Mouse (Mus musculus) heart, postnatal 0 days (tissue): ENCODE measurements around the gene Gtf2ird1.

Experiments
- CTCF ChIP-seq: IDR thresholded peaks from 2 replicates; pipeline ENCODE4 v1.5.1; 2016; ENCODE audit warnings: antibody characterized with exemption, control low read depth, low read depth
- EP300 ChIP-seq: IDR thresholded peaks from 2 replicates; pipeline ENCODE4 v1.6.1; 2016; ENCODE audit warnings: antibody characterized with exemption, low read depth

DNA sequence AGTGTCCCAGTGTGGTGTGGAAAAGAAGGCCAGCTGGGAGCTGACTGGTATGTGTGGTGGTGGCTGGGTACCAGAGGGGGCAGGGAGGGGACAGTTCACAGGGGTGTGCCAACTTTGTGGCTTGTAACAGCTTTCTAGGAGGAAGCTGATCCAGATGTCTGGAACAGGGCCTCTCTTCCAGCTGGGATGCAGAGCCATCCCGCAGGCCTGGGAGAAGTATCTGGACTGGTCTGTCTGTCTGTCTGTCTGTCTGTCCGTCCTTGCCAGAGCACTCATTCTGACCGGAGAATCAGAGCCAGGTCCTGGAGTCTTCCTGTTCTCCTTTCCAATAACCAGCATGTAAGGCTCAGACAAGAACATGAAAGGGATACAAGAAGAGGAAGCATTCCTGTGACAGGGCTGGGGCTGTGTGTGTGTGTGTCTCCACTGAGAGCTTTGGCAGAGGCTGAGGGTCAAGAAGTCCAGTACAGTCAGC is 104.0 kb downstream of the Gtf2ird1 start:
- TF ChIP-seq EP300 (no peak), CTCF (no peak)
